Mouse (Mus musculus) erythroblast, adult 5-6 weeks (primary cell): Measurements from ENCODE around the gene Ikzf1. TPM values are rescaled to one million over a fixed set of nuclear protein-coding genes. Genes with fewer than 3 reads are reported as not detected.

Experiments
- total RNA-seq, 2 experiments: library from RNA; stranded (forward) in 1 of 2; stranded (reverse) in 1 of 2; fragments of 150-400 nt in 1 of 2; fragments of 200-764, 138-1000 nt in 1 of 2; gene quantifications; 2 replicates each; pipeline versions ENCODE4 v1.2.3 to v1.2.4; 2015 to 2017; ENCODE audit warnings: low replicate concordance in 2 of 2

Gene Ikzf1
- total RNA-seq, 2 experiments from 2014 or later, result 32.0 to 61.1 TPM

Other genes with a start within 250 kb of the Ikzf1 start
- gene Spata48, start 222.9 kb upstream of the Ikzf1 start, total RNA-seq (2015; ENCODE audit: low replicate concordance), result not detected in 2 replicates
- gene Spata48, start 222.9 kb upstream of the Ikzf1 start, total RNA-seq (2017; ENCODE audit: low replicate concordance), result 0.85 TPM in 1 of 2 replicates, not detected in the other
- 1.2 and 1.9 TPM in 2 replicates for gene Zpbp, start 222.6 kb upstream of the Ikzf1 start, total RNA-seq (2015; ENCODE audit: low replicate concordance)
- 0.34 TPM in 1 of 2 replicates, not detected in the other for gene Zpbp, start 222.6 kb upstream of the Ikzf1 start, total RNA-seq (2017; ENCODE audit: low replicate concordance)
- gene 4930512M02Rik, start 57.2 kb upstream of the Ikzf1 start, total RNA-seq (2015; ENCODE audit: low replicate concordance), result not detected in 2 replicates
- gene 4930512M02Rik, start 57.2 kb upstream of the Ikzf1 start, total RNA-seq (2017; ENCODE audit: low replicate concordance), result not detected in 2 replicates
- gene Fignl1, start 124.0 kb downstream of the Ikzf1 start, total RNA-seq (2015; ENCODE audit: low replicate concordance), result 35.9 and 36.6 TPM in 2 replicates
- 34.0 and 40.8 TPM in 2 replicates for gene Fignl1, start 124.0 kb downstream of the Ikzf1 start, total RNA-seq (2017; ENCODE audit: low replicate concordance)
- not detected in 2 replicates for gene Ddc, start 213.1 kb downstream of the Ikzf1 start, total RNA-seq (2015; ENCODE audit: low replicate concordance)
- not detected in 2 replicates for gene Ddc, start 213.1 kb downstream of the Ikzf1 start, total RNA-seq (2017; ENCODE audit: low replicate concordance)